Mouse (Mus musculus): Measurements from ENCODE around the gene Slc25a25.

- TF ChIP-seq CTCF (conservative IDR thresholded peaks at IDR 0.05; ENCODE audit: low read length) (no peak), POU5F1 (IDR thresholded peaks at IDR 0.05; ENCODE audit: borderline replicate concordance, low read length) (no peak), NANOG (IDR thresholded peaks at IDR 0.05; ENCODE audit: borderline replicate concordance, low read length) (no peak)
Measured at GRCm38 (mm10) chr2:32463773-32464172, 12.5 kb upstream of the Slc25a25 start.

Measured in E14TG2a.4 (cell line).